Mouse (Mus musculus): ENCODE results near the gene Adam15. TPM values are rescaled to one million over a fixed set of nuclear protein-coding genes. Genes with fewer than 3 reads are reported as not detected.
A peak's percentile ranks its signal among the peaks of the same experiment; 100 is the strongest.

Adam15 gene
- polyA plus RNA-seq, 1 experiment: 63.6 TPM

GRCm38 (mm10) chr3:89314791-89315190 lies 35.0 kb downstream of the Adam15 start:
- no peak for TF ChIP-seq CTCF (IDR thresholded peaks at IDR 0.05; ENCODE audit: borderline replicate concordance, extremely low read depth, insufficient read depth, insufficient read length)
- TF ChIP-seq POLR2A (IDR thresholded peaks at IDR 0.05; ENCODE audit: borderline replicate concordance, extremely low read depth, insufficient read depth, insufficient read length, poor library complexity, severe bottlenecking): no peak
- no peak for DNase-seq (ENCODE audit: low read depth)

- DNase-seq (ENCODE audit: low read depth): no peak
- TF ChIP-seq POLR2A (IDR thresholded peaks at IDR 0.05; ENCODE audit: borderline replicate concordance, extremely low read depth, insufficient read depth, insufficient read length, poor library complexity, severe bottlenecking) (no peak), CTCF (IDR thresholded peaks at IDR 0.05; ENCODE audit: borderline replicate concordance, extremely low read depth, insufficient read depth, insufficient read length) (no peak)
Measured at GRCm38 (mm10) chr3:89314340-89314739, 35.5 kb downstream of the Adam15 start.

- peak; percentile 80 for DNase-seq (ENCODE audit: low read depth)
- TF ChIP-seq CTCF (IDR thresholded peaks at IDR 0.05; ENCODE audit: borderline replicate concordance, extremely low read depth, insufficient read depth, insufficient read length) (peak; percentile 87), POLR2A (IDR thresholded peaks at IDR 0.05; ENCODE audit: borderline replicate concordance, extremely low read depth, insufficient read depth, insufficient read length, poor library complexity, severe bottlenecking) (no peak)
Measured at GRCm38 (mm10) chr3:89308089-89308488, 41.7 kb downstream of the Adam15 start.

- DNase-seq (ENCODE audit: low read depth): no peak
- TF ChIP-seq CTCF (IDR thresholded peaks at IDR 0.05; ENCODE audit: borderline replicate concordance, extremely low read depth, insufficient read depth, insufficient read length) (no peak), POLR2A (IDR thresholded peaks at IDR 0.05; ENCODE audit: borderline replicate concordance, extremely low read depth, insufficient read depth, insufficient read length, poor library complexity, severe bottlenecking) (no peak)
Measured at GRCm38 (mm10) chr3:89305551-89306325, 44.1 kb downstream of the Adam15 start.

- DNase-seq (ENCODE audit: low read depth): no peak
- TF ChIP-seq CTCF (IDR thresholded peaks at IDR 0.05; ENCODE audit: borderline replicate concordance, extremely low read depth, insufficient read depth, insufficient read length) (no peak), POLR2A (IDR thresholded peaks at IDR 0.05; ENCODE audit: borderline replicate concordance, extremely low read depth, insufficient read depth, insufficient read length, poor library complexity, severe bottlenecking) (no peak)
Measured at GRCm38 (mm10) chr3:89305105-89305504, 44.7 kb downstream of the Adam15 start.

GRCm38 (mm10) chr3:89304440-89304839 lies 45.4 kb downstream of the Adam15 start:
- TF ChIP-seq POLR2A (IDR thresholded peaks at IDR 0.05; ENCODE audit: borderline replicate concordance, extremely low read depth, insufficient read depth, insufficient read length, poor library complexity, severe bottlenecking) (no peak), CTCF (IDR thresholded peaks at IDR 0.05; ENCODE audit: borderline replicate concordance, extremely low read depth, insufficient read depth, insufficient read length) (no peak)
- no peak for DNase-seq (ENCODE audit: low read depth)

- TF ChIP-seq CTCF (IDR thresholded peaks at IDR 0.05; ENCODE audit: borderline replicate concordance, extremely low read depth, insufficient read depth, insufficient read length) (peak; percentile 4; the same call in 1 of the 2 replicates), POLR2A (IDR thresholded peaks at IDR 0.05; ENCODE audit: borderline replicate concordance, extremely low read depth, insufficient read depth, insufficient read length, poor library complexity, severe bottlenecking) (no peak)
- no peak for DNase-seq (ENCODE audit: low read depth)
Measured at GRCm38 (mm10) chr3:89300514-89300913, 49.3 kb downstream of the Adam15 start.

GRCm38 (mm10) chr3:89300071-89300470 lies 49.7 kb downstream of the Adam15 start:
- no peak for DNase-seq (ENCODE audit: low read depth)
- TF ChIP-seq CTCF (IDR thresholded peaks at IDR 0.05; ENCODE audit: borderline replicate concordance, extremely low read depth, insufficient read depth, insufficient read length): no peak

GRCm38 (mm10) chr3:89299499-89299898 lies 50.3 kb downstream of the Adam15 start:
- no peak for TF ChIP-seq POLR2A (IDR thresholded peaks at IDR 0.05; ENCODE audit: borderline replicate concordance, extremely low read depth, insufficient read depth, insufficient read length, poor library complexity, severe bottlenecking)
- TF ChIP-seq CTCF (IDR thresholded peaks at IDR 0.05; ENCODE audit: borderline replicate concordance, extremely low read depth, insufficient read depth, insufficient read length): no peak
- peak; percentile 56 for DNase-seq (ENCODE audit: low read depth)

GRCm38 (mm10) chr3:89298908-89299307 lies 50.9 kb downstream of the Adam15 start:
- TF ChIP-seq CTCF (IDR thresholded peaks at IDR 0.05; ENCODE audit: borderline replicate concordance, extremely low read depth, insufficient read depth, insufficient read length): no peak
- TF ChIP-seq POLR2A (IDR thresholded peaks at IDR 0.05; ENCODE audit: borderline replicate concordance, extremely low read depth, insufficient read depth, insufficient read length, poor library complexity, severe bottlenecking): no peak
- DNase-seq (ENCODE audit: low read depth): no peak

- DNase-seq (ENCODE audit: low read depth): peak; percentile 40
- TF ChIP-seq CTCF (IDR thresholded peaks at IDR 0.05; ENCODE audit: borderline replicate concordance, extremely low read depth, insufficient read depth, insufficient read length) (no peak), POLR2A (IDR thresholded peaks at IDR 0.05; ENCODE audit: borderline replicate concordance, extremely low read depth, insufficient read depth, insufficient read length, poor library complexity, severe bottlenecking) (no peak)
Measured at GRCm38 (mm10) chr3:89296761-89297396, 52.9 kb downstream of the Adam15 start.

Measured in brain, embryonic 14.5 days (tissue).